Mouse (Mus musculus) thymus, adult 18-20 months (tissue): ENCODE data around the gene Setd5.

Experiments used
- DNase-seq, 2 experiments: peaks; one replicate each; pipeline ENCODE4 v3.0.0; 2022; ENCODE audit warnings: mixed read lengths in 2 of 2

Setd5 gene

DNA sequence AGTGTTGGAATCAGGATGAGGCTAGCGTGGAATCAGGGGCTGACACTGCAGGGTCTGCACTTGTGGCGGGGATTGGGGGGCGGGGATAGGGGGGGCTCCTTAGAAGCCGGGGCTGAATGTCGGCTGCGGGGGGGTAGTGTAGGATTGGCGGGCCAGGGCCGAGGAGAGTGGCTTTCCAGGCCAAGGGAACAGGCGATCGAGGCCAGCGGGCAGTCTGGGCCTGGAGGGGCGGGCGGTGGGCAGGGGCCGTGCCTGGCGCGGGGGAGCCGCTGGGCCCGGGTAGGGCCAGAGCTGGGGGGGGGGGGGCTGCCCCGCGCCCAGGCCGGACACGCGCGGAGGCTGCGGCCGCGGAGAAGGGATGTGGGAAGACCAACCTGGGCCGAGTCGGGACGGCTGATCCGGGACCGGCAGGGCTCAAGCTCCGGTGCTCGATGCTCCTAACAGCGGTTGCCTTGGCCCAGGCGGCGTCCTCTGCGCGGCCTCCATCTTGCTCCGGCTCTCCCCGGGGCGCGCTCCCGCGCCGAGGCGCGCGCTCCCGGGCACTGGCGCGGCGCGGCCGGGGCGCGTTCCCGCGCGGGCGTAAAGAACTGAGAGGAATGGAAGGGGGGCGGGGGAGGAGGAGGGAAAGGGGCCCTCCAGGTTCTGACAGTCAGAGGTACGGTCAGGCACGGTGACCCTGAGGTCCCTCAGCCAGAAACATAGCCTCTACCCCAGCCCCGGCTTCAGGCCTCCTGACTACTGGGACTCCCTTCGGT, 117.9 kb downstream of the Setd5 start, which contains the start of gene Lhfpl4:
Lhfpl4 (minus strand) TSS at position 544 of the 755 bp plus-strand sequence.
- DNase-seq = no peak

GRCm38 (mm10) chr6:113195596-113195992, 118.4 kb downstream of the Setd5 start:
- DNase-seq = no peak
